Mouse (Mus musculus) C2C12 (cell line): Measurements from ENCODE around the gene Dnah14.

Source experiments
- CEBPB ChIP-seq: IDR thresholded peaks from one replicate; pipeline ENCODE4 v1.6.1; 2011; ENCODE audit warnings: low read depth, mild to moderate bottlenecking, control low read depth, moderate library complexity
- CTCF ChIP-seq: IDR thresholded peaks from one replicate; pipeline ENCODE4 v1.5.1; 2011; ENCODE audit not compliant: control insufficient read depth, insufficient read depth, insufficient read length
- FOSL1 ChIP-seq: IDR thresholded peaks from one replicate; pipeline ENCODE4 v1.8.0; 2011; ENCODE audit warnings: mild to moderate bottlenecking, low read length; ENCODE audit not compliant: poor library complexity, insufficient read depth, severe bottlenecking
- MYOG ChIP-seq: IDR thresholded peaks from one replicate; pipeline ENCODE4 v1.6.1; 2011; ENCODE audit not compliant: control insufficient read depth, insufficient read length; ENCODE audit errors: extremely low read depth

DNA sequence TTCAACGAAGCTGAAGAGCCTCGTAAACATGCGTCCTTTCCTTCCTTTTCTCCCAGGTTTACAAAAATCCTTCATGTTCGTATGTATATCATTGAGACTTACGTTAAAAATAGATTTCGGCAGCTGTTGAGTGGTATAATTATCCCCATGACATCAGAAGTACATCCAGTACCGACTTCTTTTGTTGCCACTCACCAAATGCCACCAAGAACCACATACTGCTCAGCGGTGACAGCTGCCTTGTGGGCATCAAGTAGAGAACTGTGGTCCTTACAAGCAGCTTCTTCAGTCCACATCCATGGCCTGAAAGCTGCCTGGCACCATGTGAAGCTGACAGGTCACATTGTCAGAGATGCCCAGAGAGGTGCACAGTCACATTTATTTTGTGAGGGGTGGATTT, 26.4 kb upstream of the Dnah14 start:
- TF ChIP-seq CTCF, result no peak
- no peak for TF ChIP-seq CEBPB
- TF ChIP-seq MYOG, result no peak
- no peak for TF ChIP-seq FOSL1
